Mouse (Mus musculus) intestine, embryonic 16.5 days (tissue): ENCODE measurements around the gene Erc1. TPM values are rescaled to one million over a fixed set of nuclear protein-coding genes. Genes with fewer than 3 reads are reported as not detected.
"Not testable (repeated sequence)": the region's sequence is repeated elsewhere in the genome, so short reads cannot be mapped to it uniquely, and the experiment has no call there.

Experiments used
- ATAC-seq: fragments of 200-750 bp; cut with Nextera tagmentation; 2 replicates; pipeline ENCODE4 v1.8.0; 2017; ENCODE audit warnings: moderate TSS enrichment, moderate library complexity
- H3K27ac ChIP-seq: fragments of 300-500 bp; sonication (generic); 2 replicates; pipeline ENCODE4 v1.5.1; 2014; ENCODE audit warnings: mild to moderate bottlenecking, low read length
- H3K27me3 ChIP-seq: fragments of 300-500 bp; sonication (generic); replicated peaks from 2 replicates; pipeline ENCODE4 v1.6.1; 2014; ENCODE audit warnings: low read length, control low read depth, mixed read lengths; ENCODE audit not compliant: control insufficient read depth, insufficient read depth
- H3K36me3 ChIP-seq: fragments of 300-500 bp; sonication (generic); 2 replicates; pipeline ENCODE4 v1.6.1; 2014; ENCODE audit warnings: low read length, control low read depth; ENCODE audit not compliant: control insufficient read depth, insufficient read depth
- H3K4me1 ChIP-seq: fragments of 300-500 bp; sonication (generic); 2 replicates; pipeline ENCODE4 v1.6.1; 2014; ENCODE audit warnings: low read length, control low read depth, mixed read lengths; ENCODE audit not compliant: control insufficient read depth, insufficient read depth
- H3K4me2 ChIP-seq: fragments of 300-500 bp; sonication (generic); 2 replicates; pipeline ENCODE4 v1.6.1; 2014; ENCODE audit warnings: low read depth, low read length, control low read depth
- H3K4me3 ChIP-seq: fragments of 300-500 bp; sonication (generic); 2 replicates; pipeline ENCODE4 v1.5.1; 2014; ENCODE audit warnings: mild to moderate bottlenecking, low read length
- H3K9ac ChIP-seq: fragments of 300-500 bp; sonication (generic); 2 replicates; pipeline ENCODE4 v1.6.1; 2014; ENCODE audit warnings: low read depth, low read length
- H3K9me3 ChIP-seq: fragments of 300-500 bp; sonication (generic); 2 replicates; pipeline ENCODE4 v1.6.1; 2016; ENCODE audit warnings: low read length, control low read depth; ENCODE audit not compliant: control insufficient read depth
- WGBS: fragments of 180-500 bp; shearing (Covaris S2); extraction: QIAGEN DNeasy Blood & Tissue Kit; methylation state at CpG from one replicate; pipeline ENCODE4 v1.1.7; 2014; 5-methylcytosine and 5-hydroxymethylcytosine counted together
- polyA plus RNA-seq: library from polyadenylated mRNA; unstranded; fragments of >200 nt; fragmentation: Nextera tagmentation; extraction: Ambion mirVana; gene quantifications from 2 replicates; pipeline ENCODE4 v1.2.1, GENCODE M21; 2015

Erc1 gene
- polyA plus RNA-seq, 1 experiment from 2014 or later: 8.0 TPM

- no peak overlapping the region for H3K9ac ChIP-seq
- no peaks in the 10 kb centered on the region for H3K4me1 ChIP-seq
- H3K9me3 ChIP-seq: no peaks in the 10 kb centered on the region
- 84% methylated on average over 4 of the region's 4 CpGs for WGBS
- H3K4me3 ChIP-seq: no peak overlapping the region
- no peak overlapping the region for H3K4me2 ChIP-seq
- no peak for ATAC-seq
- H3K36me3 ChIP-seq: no peaks in the 10 kb centered on the region
- no peak overlapping the region for H3K27ac ChIP-seq
- H3K27me3 ChIP-seq: no peaks in the 10 kb centered on the region
Observed at GRCm38 (mm10) chr6:119818541-119818940, 29.4 kb downstream of the Erc1 start.

DNA sequence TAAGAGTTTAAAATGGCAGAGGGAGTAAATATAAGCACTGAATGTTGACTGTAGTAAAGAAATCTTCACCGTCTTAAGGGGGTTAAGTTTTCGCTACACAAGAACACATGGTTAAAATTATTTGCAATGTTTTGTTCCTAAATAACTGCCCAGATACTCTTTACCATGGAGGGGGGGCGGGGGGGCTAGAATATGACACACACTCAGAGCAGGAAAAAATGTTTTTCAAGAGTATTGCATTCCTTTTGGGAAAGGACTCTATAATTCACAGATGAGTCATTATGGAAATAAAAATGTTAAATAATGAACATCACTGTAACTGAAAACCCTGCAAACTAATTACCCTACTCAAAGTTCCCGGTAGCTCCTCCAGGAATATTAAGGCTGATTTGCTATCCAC lies 32.5 kb downstream of the Erc1 start:
- no peaks in the 10 kb centered on the region for H3K27me3 ChIP-seq
- WGBS: 83% methylated on average over 4 of the region's 4 CpGs
- no peak overlapping the region for H3K27ac ChIP-seq
- no peak overlapping the region for H3K4me3 ChIP-seq
- no peaks in the 10 kb centered on the region for H3K4me1 ChIP-seq
- no peaks in the 10 kb centered on the region for H3K36me3 ChIP-seq
- no peak overlapping the region for H3K9ac ChIP-seq
- no peak for ATAC-seq
- H3K4me2 ChIP-seq: no peak overlapping the region
- no peaks in the 10 kb centered on the region for H3K9me3 ChIP-seq

GRCm38 (mm10) chr6:119813055-119813454 lies 34.9 kb downstream of the Erc1 start:
- H3K4me1 ChIP-seq: not testable (repeated sequence)

DNA sequence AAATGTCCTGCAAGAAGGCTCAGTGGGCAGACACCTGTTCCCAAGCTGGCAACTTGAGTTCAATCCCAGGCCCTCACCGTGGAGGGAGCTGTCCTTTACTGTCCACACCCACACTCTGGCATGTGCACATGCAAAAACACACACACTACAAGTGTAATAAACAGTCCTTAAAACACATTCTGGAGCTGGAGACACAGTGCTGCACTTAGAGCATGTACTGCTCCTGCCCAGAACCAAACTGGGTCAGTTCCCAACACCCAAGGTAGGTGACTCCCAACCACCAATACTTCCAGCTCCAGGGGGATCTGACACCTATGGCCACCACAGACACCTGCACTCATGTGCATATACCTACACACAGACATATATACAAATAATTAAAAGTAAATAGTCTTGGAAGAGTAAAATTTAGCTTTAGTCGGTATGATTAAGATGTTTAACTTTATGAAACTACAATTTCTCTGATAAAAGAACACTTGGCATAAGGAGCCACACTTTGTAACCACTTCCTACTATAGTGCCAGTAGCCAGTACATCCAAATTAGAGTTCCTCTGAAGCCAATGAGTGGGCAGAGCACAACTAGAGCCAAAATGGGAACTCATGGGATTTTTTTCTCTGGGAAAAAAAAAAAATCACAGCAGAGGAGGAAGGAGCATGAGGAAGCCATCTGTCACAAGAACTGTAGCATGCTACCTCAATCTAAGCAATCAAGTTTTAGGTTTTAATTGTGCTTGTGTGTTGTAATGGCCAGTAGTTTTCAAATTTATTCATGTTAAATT lies 39.1 kb downstream of the Erc1 start:
- H3K4me2 ChIP-seq: no peak overlapping the region
- 80% methylated on average over 2 of the region's 2 CpGs for WGBS
- no peaks in the 10 kb centered on the region for H3K27me3 ChIP-seq
- no peak overlapping the region for H3K9ac ChIP-seq
- no peaks in the 10 kb centered on the region for H3K36me3 ChIP-seq
- no peak overlapping the region for H3K4me3 ChIP-seq
- no peak for ATAC-seq
- H3K27ac ChIP-seq: no peak overlapping the region
- H3K9me3 ChIP-seq: no peaks in the 10 kb centered on the region
- no peaks in the 10 kb centered on the region for H3K4me1 ChIP-seq

More at GRCm38 (mm10) chr6:119813055-119813454, 34.9 kb downstream of the Erc1 start:
- not testable (repeated sequence) for H3K4me2 ChIP-seq, H3K27ac ChIP-seq, ATAC-seq, H3K9ac ChIP-seq, H3K36me3 ChIP-seq, H3K27me3 ChIP-seq, H3K4me3 ChIP-seq, H3K9me3 ChIP-seq

DNA sequence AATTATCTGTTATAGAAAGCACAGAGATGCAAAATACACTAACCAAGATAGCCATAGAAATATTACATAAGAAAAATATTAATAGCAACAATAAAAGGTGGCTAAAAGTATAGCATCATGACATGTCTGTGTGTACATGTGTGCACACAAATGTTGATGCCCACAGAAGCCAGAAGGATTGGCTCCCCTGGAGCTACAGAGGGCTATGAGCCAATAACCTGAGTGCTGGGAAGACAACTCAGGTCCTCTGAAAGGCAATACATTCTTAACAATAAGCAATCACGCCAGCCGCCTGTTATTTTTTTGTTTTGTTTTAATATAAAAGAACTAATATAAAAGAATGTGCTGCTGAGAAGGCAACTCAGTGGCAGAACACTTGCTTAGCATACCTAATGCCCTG lies 44.7 kb downstream of the Erc1 start:
- Histone ChIP-seq H3K4me2 (no peak overlapping the region), H3K27me3 (no peaks in the 10 kb centered on the region), H3K4me1 (no peaks in the 10 kb centered on the region), H3K36me3 (no peaks in the 10 kb centered on the region), H3K9ac (no peak overlapping the region), H3K27ac (no peak overlapping the region), H3K9me3 (no peaks in the 10 kb centered on the region), H3K4me3 (no peak overlapping the region)
- ATAC-seq: no peak
- 88% methylated on average over 2 of the region's 2 CpGs for WGBS

DNA sequence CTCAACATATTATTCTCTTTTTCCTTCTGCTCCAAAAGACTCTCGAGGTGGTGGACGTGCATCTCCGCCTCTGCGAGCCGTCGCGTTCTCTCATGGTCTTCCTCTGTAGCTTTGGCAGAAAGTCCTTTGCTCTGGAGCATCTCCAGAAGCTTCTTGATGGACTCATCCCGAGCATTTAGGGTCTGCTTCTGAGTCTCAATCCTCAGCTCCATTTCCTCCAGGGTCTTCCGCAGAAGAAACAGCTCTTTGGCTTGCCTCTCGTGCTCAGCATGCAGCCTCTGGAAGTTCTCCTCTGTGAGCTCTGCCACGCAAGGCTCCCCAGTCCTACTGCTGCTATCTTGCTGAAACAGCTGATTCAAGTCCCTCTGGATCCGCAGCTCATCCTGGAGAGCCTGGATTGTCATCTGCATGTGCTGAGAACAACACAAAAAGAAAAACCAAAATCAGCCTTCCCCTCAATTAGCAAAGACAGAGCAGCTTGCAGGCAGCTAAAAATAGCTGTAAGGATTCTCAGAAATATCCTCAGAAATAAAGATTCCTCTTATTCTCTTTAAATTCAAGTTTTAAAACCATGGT lies 51.0 kb downstream of the Erc1 start:
- no peak for ATAC-seq
- H3K4me3 ChIP-seq: no peak overlapping the region
- no peak overlapping the region for H3K4me2 ChIP-seq
- H3K4me1 ChIP-seq: no peaks in the 10 kb centered on the region
- 87% methylated on average over 12 of the region's 12 CpGs for WGBS
- no peak overlapping the region for H3K9ac ChIP-seq
- H3K9me3 ChIP-seq: no peaks in the 10 kb centered on the region
- H3K27ac ChIP-seq: no peak overlapping the region
- no peaks in the 10 kb centered on the region for H3K36me3 ChIP-seq
- no peaks in the 10 kb centered on the region for H3K27me3 ChIP-seq

GRCm38 (mm10) chr6:119796291-119796690 lies 51.7 kb downstream of the Erc1 start:
- Histone ChIP-seq H3K4me3 (no peak overlapping the region), H3K36me3 (no peaks in the 10 kb centered on the region), H3K4me2 (no peak overlapping the region), H3K27ac (no peak overlapping the region), H3K9ac (no peak overlapping the region), H3K9me3 (no peaks in the 10 kb centered on the region), H3K27me3 (no peaks in the 10 kb centered on the region), H3K4me1 (no peaks in the 10 kb centered on the region)
- 96% methylated on average over 5 of the region's 5 CpGs for WGBS
- ATAC-seq: no peak

DNA sequence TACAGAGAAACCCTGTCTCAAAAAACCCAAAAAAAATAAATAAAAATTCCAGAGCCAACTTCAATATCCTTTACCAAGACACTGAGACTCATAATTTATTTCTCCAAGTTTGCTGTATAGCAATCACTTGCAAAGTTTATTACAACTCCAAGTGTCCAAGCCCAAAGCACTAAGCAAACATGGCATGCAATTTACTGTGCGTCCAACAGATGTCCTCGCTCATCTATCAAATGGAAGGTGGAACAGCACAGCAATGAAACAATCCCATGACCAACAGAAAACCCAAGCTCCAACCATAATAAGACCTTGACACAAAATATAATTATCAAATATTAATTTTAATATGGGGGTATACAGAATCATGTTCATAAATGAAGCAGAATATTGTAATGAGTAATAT lies 55.4 kb downstream of the Erc1 start:
- no peak for ATAC-seq
- 48% methylated on average over 2 of the region's 2 CpGs for WGBS
- Histone ChIP-seq H3K9me3 (no peaks in the 10 kb centered on the region), H3K4me2 (no peak overlapping the region), H3K4me3 (no peak overlapping the region), H3K27ac (no peak overlapping the region), H3K27me3 (no peaks in the 10 kb centered on the region), H3K36me3 (no peaks in the 10 kb centered on the region), H3K4me1 (no peaks in the 10 kb centered on the region), H3K9ac (no peak overlapping the region)

- Histone ChIP-seq H3K4me3 (no peak overlapping the region), H3K27ac (no peak overlapping the region), H3K4me1 (no peaks in the 10 kb centered on the region), H3K9ac (no peak overlapping the region), H3K36me3 (no peaks in the 10 kb centered on the region), H3K4me2 (no peak overlapping the region), H3K27me3 (no peaks in the 10 kb centered on the region), H3K9me3 (no peaks in the 10 kb centered on the region)
- WGBS: 93% methylated on average over 2 of the region's 2 CpGs
- no peak for ATAC-seq
Observed at GRCm38 (mm10) chr6:119782416-119782815, 65.6 kb downstream of the Erc1 start.

GRCm38 (mm10) chr6:119781109-119781508 lies 66.9 kb downstream of the Erc1 start:
- Histone ChIP-seq H3K4me2 (no peak overlapping the region), H3K27me3 (no peaks in the 10 kb centered on the region), H3K27ac (no peak overlapping the region), H3K4me1 (no peaks in the 10 kb centered on the region), H3K9ac (no peak overlapping the region), H3K36me3 (no peaks in the 10 kb centered on the region), H3K9me3 (no peaks in the 10 kb centered on the region), H3K4me3 (no peak overlapping the region)
- WGBS: 63% methylated on average over 3 of the region's 3 CpGs
- no peak for ATAC-seq
